Comparison of ENCODE assay signal across 8 mouse cellular contexts in the genomic region with DNA sequence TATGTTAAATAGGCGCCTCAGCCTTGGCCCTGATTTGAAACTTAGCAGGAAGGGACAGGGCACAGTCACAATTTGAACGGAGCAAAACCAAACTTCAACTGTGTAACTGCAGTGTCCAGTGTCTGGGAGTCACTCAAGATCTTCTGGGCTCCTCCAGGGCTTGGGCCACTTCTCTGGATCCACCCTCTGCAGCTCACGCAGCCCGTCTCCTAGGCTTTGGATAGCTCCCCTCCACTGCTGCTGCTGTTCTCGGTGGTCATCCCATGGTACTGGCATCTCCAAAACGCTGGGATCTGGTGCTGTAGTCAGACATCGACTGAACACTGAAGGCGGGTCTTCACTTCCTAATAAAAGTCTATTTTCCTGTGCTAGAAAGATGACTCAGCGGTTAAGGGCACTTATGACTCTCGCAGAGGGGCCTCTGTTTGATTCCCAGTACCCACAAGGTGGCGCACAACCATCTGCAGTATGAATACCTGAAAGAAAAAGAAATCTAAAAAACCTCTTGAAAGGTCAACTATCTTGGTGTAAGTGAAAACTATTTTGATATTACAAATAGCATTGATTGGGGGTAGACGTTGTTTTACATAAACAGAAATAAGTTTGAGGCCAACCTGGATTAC. TPM values are rescaled to one million over a fixed set of nuclear protein-coding genes. Genes with fewer than 3 reads are reported as not detected.
A peak's percentile ranks its signal among the peaks of the same experiment; 100 is the strongest.
DNase-seq lines count a peak whose midpoint lies in the region; ATAC-seq and TF ChIP-seq lines count a peak whose summit lies in the region.

No protein-coding gene starts in this region.

- no peak for TF ChIP-seq POLR2A in spleen, adult 2 months (IDR thresholded peaks at IDR 0.05; ENCODE audit: low read depth, low read length)

- no peak for ATAC-seq in forebrain, postnatal 0 days
- no peak for ATAC-seq in forebrain, embryonic 11.5 days (replicated peaks; ENCODE audit: low FRiP score)

- no peak overlapping the region for H3K4me3 ChIP-seq in forebrain, postnatal 0 days (ENCODE audit: low read depth, low read length)
- H3K4me3 ChIP-seq in forebrain, embryonic 11.5 days (ENCODE audit: low read depth, low read length), result no peak overlapping the region
- H3K4me3 ChIP-seq in spleen, adult 2 months (ENCODE audit: extremely low read depth, insufficient read depth, insufficient read length), result no peak overlapping the region

- peak; percentile 21; the same call in 1 of the 2 replicates for TF ChIP-seq CTCF in forebrain, postnatal 0 days (IDR thresholded peaks at IDR 0.05; ENCODE audit: low read depth)
- no peak; the same call in 1 of the 2 replicates for TF ChIP-seq CTCF in spleen, adult 2 months (IDR thresholded peaks at IDR 0.05; ENCODE audit: extremely low read depth, insufficient read depth, insufficient read length, insufficient replicate concordance)

- 59% methylated on average over 12 of the region's 12 CpGs for WGBS in forebrain, postnatal 0 days
- 52% methylated on average over 12 of the region's 12 CpGs for WGBS in forebrain, embryonic 11.5 days
- WGBS in spleen, adult 2 months, result 62% methylated on average over 12 of the region's 12 CpGs

- H3K27ac ChIP-seq in forebrain, postnatal 0 days (ENCODE audit: low read depth, low read length), result no peak overlapping the region
- no peak overlapping the region for H3K27ac ChIP-seq in forebrain, embryonic 11.5 days (ENCODE audit: low read depth, low read length)
- H3K27ac ChIP-seq in spleen, adult 2 months (ENCODE audit: insufficient read depth, low read length), result no peak overlapping the region

- H3K36me3 ChIP-seq in forebrain, postnatal 0 days (ENCODE audit: insufficient read depth), result no peaks in the 10 kb centered on the region
- H3K36me3 ChIP-seq in forebrain, embryonic 11.5 days (ENCODE audit: control insufficient read depth, insufficient read depth, low read length), result no peaks in the 10 kb centered on the region
- no peaks in the 10 kb centered on the region for H3K36me3 ChIP-seq in spleen, adult 2 months (ENCODE audit: control insufficient read depth, insufficient read depth, low read length)

- H3K4me1 ChIP-seq in forebrain, postnatal 0 days (ENCODE audit: insufficient read depth), result no peaks in the 10 kb centered on the region
- H3K4me1 ChIP-seq in forebrain, embryonic 11.5 days (replicated peaks; ENCODE audit: control insufficient read depth, insufficient read depth, low read length), result peaks cover 6% of the 10 kb centered on the region; the same call in 1 of the 2 replicates
- H3K4me1 ChIP-seq in spleen, adult 2 months (ENCODE audit: control insufficient read depth, insufficient read depth, insufficient read length), result no peaks in the 10 kb centered on the region

- H3K9me3 ChIP-seq in forebrain, postnatal 0 days (ENCODE audit: low read length), result no peaks in the 10 kb centered on the region
- H3K9me3 ChIP-seq in forebrain, embryonic 11.5 days (ENCODE audit: control insufficient read depth, low read length), result no peaks in the 10 kb centered on the region

- H3K9ac ChIP-seq in forebrain, postnatal 0 days, result no peak overlapping the region
- H3K9ac ChIP-seq in forebrain, embryonic 11.5 days (ENCODE audit: low read length), result no peak overlapping the region

- no peak overlapping the region for H3K4me2 ChIP-seq in forebrain, postnatal 0 days (ENCODE audit: low read depth)
- H3K4me2 ChIP-seq in forebrain, embryonic 11.5 days (ENCODE audit: low read depth, low read length, severe bottlenecking), result no peak overlapping the region

- no peak for DNase-seq in forebrain, postnatal 0 days
- no peak for DNase-seq in forebrain, embryonic 11.5 days (ENCODE audit: low spot score)
- peak; percentile 15 for DNase-seq in urinary bladder, postnatal 14 days (ENCODE audit: low spot score)
- DNase-seq in urinary bladder, adult 18-20 months (ENCODE audit: low spot score in 2 of 2), result no peak
- peak; percentile 41 to 54 for DNase-seq in kidney, postnatal 25 days
- DNase-seq in spleen, adult 2 months (ENCODE audit: low read depth in 1 of 2, low spot score in 2 of 2), result peak; percentile 26 to 42
- no peak for DNase-seq in right cerebral cortex, postnatal 10 days (ENCODE audit: low spot score in 2 of 2)
- no peak for DNase-seq in gastrocnemius, postnatal 4 days (ENCODE audit: low spot score in 2 of 2)

- H3K27me3 ChIP-seq in forebrain, postnatal 0 days (ENCODE audit: insufficient read depth, low read length), result no peaks in the 10 kb centered on the region
- no peaks in the 10 kb centered on the region for H3K27me3 ChIP-seq in forebrain, embryonic 11.5 days (ENCODE audit: control insufficient read depth, insufficient read depth, low read length)
- no peaks in the 10 kb centered on the region for H3K27me3 ChIP-seq in spleen, adult 2 months (ENCODE audit: control insufficient read depth, insufficient read depth, low read length)

RNA-seq across cellular contexts. Expression of a gene that starts 14.5 kb away (rescaled TPM):
- total RNA-seq in forebrain, postnatal 0 days (2014; rRNA removed), result 8.9 TPM in 2 replicates
- polyA plus RNA-seq in forebrain, postnatal 0 days (2015; fragmentation: Nextera tagmentation; extraction: Ambion mirVana), result 11.1 and 13.1 TPM in 2 replicates
- 10.6 and 11.0 TPM in 2 replicates for polyA plus RNA-seq in forebrain, embryonic 11.5 days (2014; fragmentation: Nextera tagmentation; extraction: Ambion mirVana)
- 1.7 and 2.6 TPM in 2 replicates for polyA plus RNA-seq in spleen, adult 2 months (2012; rRNA removed)
- total RNA-seq in gastrocnemius, postnatal 4 days (2021), result 10 to 100 TPM; 32.3 to 36.0 TPM

RNA-seq across cellular contexts. Expression of a gene that starts 23.9 kb away (rescaled TPM):
- 29.5 and 31.1 TPM in 2 replicates for total RNA-seq in forebrain, postnatal 0 days (2014; rRNA removed)
- 24.0 and 24.4 TPM in 2 replicates for polyA plus RNA-seq in forebrain, postnatal 0 days (2015; fragmentation: Nextera tagmentation; extraction: Ambion mirVana)
- 45.7 and 46.3 TPM in 2 replicates for polyA plus RNA-seq in forebrain, embryonic 11.5 days (2014; fragmentation: Nextera tagmentation; extraction: Ambion mirVana)
- polyA plus RNA-seq in spleen, adult 2 months (2012; rRNA removed), result 11.2 and 21.8 TPM in 2 replicates
- total RNA-seq in gastrocnemius, postnatal 4 days (2021), result 1 to 10 TPM; 6.5 to 8.9 TPM

Comparison
In these comparisons a context has a peak if more than half of its experiments do, and no peak if none do; other contexts are left out.
1. DNase-seq: peak in urinary bladder, postnatal 14 days (single experiment), kidney, postnatal 25 days (2 of 2) and spleen, adult 2 months (2 of 2); none in forebrain, postnatal 0 days (single experiment), forebrain, embryonic 11.5 days (single experiment), urinary bladder, adult 18-20 months (0 of 2), right cerebral cortex, postnatal 10 days (0 of 2) and gastrocnemius, postnatal 4 days (0 of 2).